Mouse (Mus musculus) heart, embryonic 16.5 days (tissue): ENCODE results near the gene Rassf8. TPM values are rescaled to one million over a fixed set of nuclear protein-coding genes. Genes with fewer than 3 reads are reported as not detected.
A peak's percentile ranks its signal among the peaks of the same experiment; 100 is the strongest.

Experiments used
- ATAC-seq: fragments of 200-750 bp; cut with Nextera tagmentation; replicated peaks from 2 replicates; pipeline ENCODE4 v1.8.0; 2017; ENCODE audit warnings: moderate number of reproducible peaks; ENCODE audit not compliant: insufficient read depth, low FRiP score; ENCODE audit errors: extremely low read depth
- H3K27ac ChIP-seq: fragments of 300-500 bp; sonication (generic); 2 replicates; pipeline ENCODE4 v1.5.1; 2014; ENCODE audit warnings: mild to moderate bottlenecking, low read length, control low read depth, moderate library complexity
- H3K27me3 ChIP-seq: fragments of 300-500 bp; sonication (generic); 2 replicates; pipeline ENCODE4 v1.6.1; 2014; ENCODE audit warnings: low read length, mixed read lengths; ENCODE audit not compliant: control insufficient read depth, insufficient read depth
- H3K36me3 ChIP-seq: fragments of 300-500 bp; sonication (generic); 2 replicates; pipeline ENCODE4 v1.6.1; 2014; ENCODE audit not compliant: control insufficient read depth, insufficient read depth
- H3K4me1 ChIP-seq: fragments of 300-500 bp; sonication (generic); 2 replicates; pipeline ENCODE4 v1.6.1; 2014; ENCODE audit warnings: low read length, mixed read lengths; ENCODE audit not compliant: control insufficient read depth, insufficient read depth
- H3K4me2 ChIP-seq: fragments of 300-500 bp; sonication (generic); 2 replicates; pipeline ENCODE4 v1.6.1; 2014; ENCODE audit warnings: low read depth, mild to moderate bottlenecking, control low read depth, low read length
- H3K4me3 ChIP-seq: fragments of 300-500 bp; sonication (generic); 2 replicates; pipeline ENCODE4 v1.5.1; 2014; ENCODE audit warnings: mild to moderate bottlenecking, control low read depth, low read length
- H3K9ac ChIP-seq: fragments of 300-500 bp; sonication (generic); 2 replicates; pipeline ENCODE4 v1.6.1; 2014; ENCODE audit warnings: low read length, control low read depth
- H3K9me3 ChIP-seq: fragments of 300-500 bp; sonication (generic); replicated peaks from 2 replicates; pipeline ENCODE4 v1.6.1; 2016; ENCODE audit warnings: low read length; ENCODE audit not compliant: control insufficient read depth
- WGBS: fragments of 180-500 bp; shearing (Covaris S2); extraction: QIAGEN DNeasy Blood & Tissue Kit; methylation state at CpG from one replicate; pipeline ENCODE4 v1.1.7; 2014; 5-methylcytosine and 5-hydroxymethylcytosine counted together
- polyA plus RNA-seq: library from polyadenylated mRNA; unstranded; fragments of >200 nt; fragmentation: Nextera tagmentation; extraction: Ambion mirVana; gene quantifications from 2 replicates; pipeline ENCODE4 v1.2.1, GENCODE M21; 2015

Rassf8 gene
- polyA plus RNA-seq, 1 experiment from 2014 or later: 7.3 TPM

- Histone ChIP-seq H3K4me3 (no peak overlapping the region), H3K4me1 (peaks cover 85% of the 10 kb centered on the region), H3K4me2 (no peak overlapping the region), H3K9ac (no peak overlapping the region), H3K9me3 (no peaks in the 10 kb centered on the region), H3K36me3 (no peaks in the 10 kb centered on the region), H3K27me3 (no peaks in the 10 kb centered on the region), H3K27ac (no peak overlapping the region)
- 80% methylated on average over 6 of the region's 6 CpGs for WGBS
- ATAC-seq: no peak
Measured at GRCm38 (mm10) chr6:145756640-145757005, 10.1 kb downstream of the Rassf8 start.

GRCm38 (mm10) chr6:145757346-145757745 is 10.8 kb downstream of the Rassf8 start:
- no peak for ATAC-seq
- WGBS: 76% methylated on average over 3 of the region's 3 CpGs
- H3K4me3 ChIP-seq: no peak overlapping the region
- H3K9ac ChIP-seq: no peak overlapping the region
- H3K36me3 ChIP-seq: no peaks in the 10 kb centered on the region
- peaks cover 88% of the 10 kb centered on the region for H3K4me1 ChIP-seq
- no peak overlapping the region for H3K4me2 ChIP-seq
- H3K9me3 ChIP-seq: no peaks in the 10 kb centered on the region
- no peaks in the 10 kb centered on the region for H3K27me3 ChIP-seq
- no peak overlapping the region for H3K27ac ChIP-seq

GRCm38 (mm10) chr6:145758685-145759084 is 12.1 kb downstream of the Rassf8 start:
- H3K9ac ChIP-seq: peak overlapping the region; percentile 52
- H3K4me3 ChIP-seq: no peak overlapping the region
- peak; percentile 46 for ATAC-seq
- no peak overlapping the region for H3K4me2 ChIP-seq
- H3K9me3 ChIP-seq: no peaks in the 10 kb centered on the region
- H3K36me3 ChIP-seq: no peaks in the 10 kb centered on the region
- 33% methylated on average over 10 of the region's 10 CpGs for WGBS
- H3K27ac ChIP-seq: peak overlapping the region; percentile 94
- H3K27me3 ChIP-seq: no peaks in the 10 kb centered on the region
- peaks cover 85% of the 10 kb centered on the region for H3K4me1 ChIP-seq

GRCm38 (mm10) chr6:145759432-145759831 is 12.9 kb downstream of the Rassf8 start:
- Histone ChIP-seq H3K9ac (peak overlapping the region; percentile 20; the same call in 1 of the 2 replicates), H3K4me3 (no peak overlapping the region), H3K9me3 (no peaks in the 10 kb centered on the region), H3K4me2 (no peak overlapping the region), H3K36me3 (no peaks in the 10 kb centered on the region), H3K27ac (peak overlapping the region; percentile 94), H3K4me1 (peaks cover 87% of the 10 kb centered on the region), H3K27me3 (no peaks in the 10 kb centered on the region)
- ATAC-seq: no peak
- WGBS: 72% methylated on average over 2 of the region's 2 CpGs

GRCm38 (mm10) chr6:145760246-145761016 is 13.9 kb downstream of the Rassf8 start:
- WGBS: 27% methylated on average over 4 of the region's 4 CpGs
- Histone ChIP-seq H3K36me3 (no peaks in the 10 kb centered on the region), H3K9me3 (no peaks in the 10 kb centered on the region), H3K27ac (peak overlapping the region; percentile 94), H3K4me2 (peak overlapping the region; percentile 20; the same call in 1 of the 2 replicates), H3K4me3 (no peak overlapping the region), H3K4me1 (peaks cover 90% of the 10 kb centered on the region), H3K27me3 (no peaks in the 10 kb centered on the region), H3K9ac (peak overlapping the region; percentile 53)
- ATAC-seq: peak; percentile 46

GRCm38 (mm10) chr6:145761151-145761935 is 14.8 kb downstream of the Rassf8 start:
- no peak overlapping the region for H3K9ac ChIP-seq
- no peak for ATAC-seq
- H3K4me3 ChIP-seq: no peak overlapping the region
- no peaks in the 10 kb centered on the region for H3K27me3 ChIP-seq
- no peaks in the 10 kb centered on the region for H3K36me3 ChIP-seq
- H3K4me2 ChIP-seq: no peak overlapping the region
- H3K4me1 ChIP-seq: peaks cover 85% of the 10 kb centered on the region
- no peaks in the 10 kb centered on the region for H3K9me3 ChIP-seq
- 66% methylated on average over 3 of the region's 3 CpGs for WGBS
- peak overlapping the region; percentile 94 for H3K27ac ChIP-seq

GRCm38 (mm10) chr6:145762016-145762415 is 15.5 kb downstream of the Rassf8 start:
- no peaks in the 10 kb centered on the region for H3K27me3 ChIP-seq
- peaks cover 85% of the 10 kb centered on the region for H3K4me1 ChIP-seq
- H3K36me3 ChIP-seq: no peaks in the 10 kb centered on the region
- no peak for ATAC-seq
- 85% methylated on average over 3 of the region's 3 CpGs for WGBS
- H3K9ac ChIP-seq: no peak overlapping the region
- no peak overlapping the region for H3K4me2 ChIP-seq
- H3K4me3 ChIP-seq: no peak overlapping the region
- no peak overlapping the region; the same call in 1 of the 2 replicates for H3K27ac ChIP-seq
- H3K9me3 ChIP-seq: no peaks in the 10 kb centered on the region

GRCm38 (mm10) chr6:145763051-145763450 is 16.5 kb downstream of the Rassf8 start:
- Histone ChIP-seq H3K4me2 (no peak overlapping the region), H3K4me1 (peaks cover 83% of the 10 kb centered on the region), H3K36me3 (no peaks in the 10 kb centered on the region), H3K9ac (no peak overlapping the region), H3K27me3 (no peaks in the 10 kb centered on the region), H3K4me3 (no peak overlapping the region), H3K9me3 (no peaks in the 10 kb centered on the region), H3K27ac (0 out of 2 replicates have a peak overlapping the region, but pooled peaks have one; percentile 11)
- 54% methylated on average over 4 of the region's 4 CpGs for WGBS
- no peak for ATAC-seq

GRCm38 (mm10) chr6:145765011-145765410 is 18.5 kb downstream of the Rassf8 start:
- 42% methylated on average over 7 of the region's 7 CpGs for WGBS
- no peak overlapping the region for H3K4me3 ChIP-seq
- no peaks in the 10 kb centered on the region for H3K36me3 ChIP-seq
- H3K4me2 ChIP-seq: peak overlapping the region; percentile 14; the same call in 1 of the 2 replicates
- peaks cover 70% of the 10 kb centered on the region for H3K4me1 ChIP-seq
- ATAC-seq: no peak
- H3K9me3 ChIP-seq: no peaks in the 10 kb centered on the region
- 0 out of 2 replicates have a peak overlapping the region, but pooled peaks have one; percentile 18 for H3K27ac ChIP-seq
- H3K9ac ChIP-seq: peak overlapping the region; percentile 38
- no peaks in the 10 kb centered on the region for H3K27me3 ChIP-seq
